27 mouse cellular contexts compared by ENCODE assay signal in genomic region chr5:128568970-128569369, GRCm38 (mm10). TPM values are rescaled to one million over a fixed set of nuclear protein-coding genes. Genes with fewer than 3 reads are reported as not detected.
A peak's percentile ranks its signal among the peaks of the same experiment; 100 is the strongest.
DNase-seq lines count a peak whose midpoint lies in the region; ATAC-seq and TF ChIP-seq lines count a peak whose summit lies in the region.
"Had no signal": no experiment of that assay in that cellular context is flagged by ENCODE, and none has a peak within 500 bp of the region (broad histone marks: within the 10 kb centered on the region; RNA-seq: fewer than 3 reads in every experiment).

No protein-coding gene starts in this region.

- intact Hi-C loops in left cerebral cortex, adult 2 months (cut with DNase I): no loop called here

- peak overlapping the region; percentile 40 for H3K27ac ChIP-seq in hindbrain, embryonic 10.5 days
- H3K27ac ChIP-seq in hindbrain, embryonic 13.5 days: no peak overlapping the region
- no peak overlapping the region for H3K27ac ChIP-seq in left cerebral cortex, adult 2 months
- H3K27ac ChIP-seq: heart, embryonic 15.5 days; hindbrain, embryonic 15.5 days had no signal

- no peak for ATAC-seq in hindbrain, embryonic 13.5 days (ENCODE audit: low FRiP score)
- ATAC-seq: activated CD4-positive, CD25-positive, alpha-beta regulatory T cell, adult 4 months; forebrain, embryonic 14.5 days; forebrain, postnatal 0 days; intestine, postnatal 0 days; Patski had no signal

- DNase-seq in hindbrain, embryonic 10.5 days (ENCODE audit: low spot score): no peak
- peak; percentile 51 for DNase-seq in R1 (ENCODE audit: low read depth, low spot score)
- DNase-seq in ovary, postnatal 14 days (ENCODE audit: low spot score): no peak
- DNase-seq in left cerebral cortex, adult 2 months (ENCODE audit: extremely low spot score in 1 of 2, low spot score in 2 of 2): no peak
- DNase-seq: adrenal gland, adult 8-10 months; adrenal gland, postnatal 25 days; cerebellum, adult 11-12 months; cerebellum, adult 8-10 months; cerebellum, postnatal 10 days; cerebellum, postnatal 36 days; embryo, embryonic 11 days; forebrain, postnatal 0 days; gastrocnemius, postnatal 25 days; heart, adult 18-20 months; heart, postnatal 10 days; heart, postnatal 36 days had no signal

- peaks cover 8% of the 10 kb centered on the region for H3K27me3 ChIP-seq in hindbrain, embryonic 10.5 days (ENCODE audit: insufficient read depth, poor library complexity, severe bottlenecking)
- no peaks in the 10 kb centered on the region for H3K27me3 ChIP-seq in hindbrain, embryonic 13.5 days
- H3K27me3 ChIP-seq in E14TG2a.4 (ENCODE audit: insufficient read depth, low read length): peaks cover 11% of the 10 kb centered on the region; the same call in 1 of the 2 replicates
- H3K27me3 ChIP-seq: heart, embryonic 12.5 days; heart, embryonic 15.5 days; hindbrain, embryonic 15.5 days; Patski had no signal

- TF ChIP-seq CTCF in E14TG2a.4 (conservative IDR thresholded peaks at IDR 0.05; ENCODE audit: low read length): no peak
- TF ChIP-seq CTCF in left cerebral cortex, adult 2 months (IDR thresholded peaks at IDR 0.05): no peak

- H3K9ac ChIP-seq in hindbrain, embryonic 13.5 days: no peak overlapping the region
- H3K9ac ChIP-seq: forebrain, postnatal 0 days; heart, embryonic 12.5 days; heart, embryonic 15.5 days; hindbrain, embryonic 15.5 days had no signal

- H3K4me1 ChIP-seq in hindbrain, embryonic 10.5 days (replicated peaks): peaks cover 44% of the 10 kb centered on the region
- peaks cover 12% of the 10 kb centered on the region for H3K4me1 ChIP-seq in hindbrain, embryonic 13.5 days (replicated peaks)
- peaks cover 33% of the 10 kb centered on the region for H3K4me1 ChIP-seq in E14TG2a.4 (replicated peaks; ENCODE audit: low read depth, low read length)
- H3K4me1 ChIP-seq: heart, embryonic 12.5 days; heart, embryonic 15.5 days; hindbrain, embryonic 15.5 days had no signal

- 23% methylated on average over 5 of the region's 5 CpGs for WGBS in hindbrain, embryonic 10.5 days
- 13% methylated on average over 5 of the region's 5 CpGs for WGBS in hindbrain, embryonic 13.5 days

- no peak overlapping the region for H3K4me3 ChIP-seq in hindbrain, embryonic 10.5 days
- H3K4me3 ChIP-seq in hindbrain, embryonic 13.5 days: no peak overlapping the region
- 0 out of 2 replicates have a peak overlapping the region, but pooled peaks have one; percentile 4 for H3K4me3 ChIP-seq in E14TG2a.4 (replicated peaks; ENCODE audit: low read length)
- no peak overlapping the region for H3K4me3 ChIP-seq in left cerebral cortex, adult 2 months
- H3K4me3 ChIP-seq: heart, embryonic 12.5 days; heart, embryonic 15.5 days; hindbrain, embryonic 15.5 days had no signal

- no peaks in the 10 kb centered on the region for H3K9me3 ChIP-seq in hindbrain, embryonic 10.5 days
- no peaks in the 10 kb centered on the region for H3K9me3 ChIP-seq in hindbrain, embryonic 13.5 days
- H3K9me3 ChIP-seq in E14TG2a.4 (ENCODE audit: low read length): no peaks in the 10 kb centered on the region
- H3K9me3 ChIP-seq: heart, embryonic 15.5 days; hindbrain, embryonic 15.5 days had no signal

- H3K4me2 ChIP-seq in hindbrain, embryonic 13.5 days: no peak overlapping the region
- H3K4me2 ChIP-seq: heart, embryonic 12.5 days; heart, embryonic 15.5 days; hindbrain, embryonic 15.5 days had no signal

- no peaks in the 10 kb centered on the region for H3K36me3 ChIP-seq in hindbrain, embryonic 10.5 days
- H3K36me3 ChIP-seq in hindbrain, embryonic 13.5 days: no peaks in the 10 kb centered on the region
- H3K36me3 ChIP-seq in E14TG2a.4 (ENCODE audit: insufficient read depth, low read length): no peaks in the 10 kb centered on the region
- H3K36me3 ChIP-seq: G1E; heart, embryonic 12.5 days; heart, embryonic 15.5 days; hindbrain, embryonic 15.5 days had no signal

RNA-seq across cellular contexts. Expression of gene Fzd10, which starts 31.7 kb away (rescaled TPM):
- 16.0 and 22.3 TPM in 2 replicates for polyA plus RNA-seq in hindbrain, embryonic 10.5 days (2016; fragmentation: Nextera tagmentation; extraction: Ambion mirVana)
- polyA plus RNA-seq in hindbrain, embryonic 13.5 days (2015; fragmentation: Nextera tagmentation; extraction: Ambion mirVana): 6.1 and 8.1 TPM in 2 replicates
- total RNA-seq in left cerebral cortex, adult 2 months (2021): 1 to 10 TPM; 1.9 to 3.0 TPM
- polyA plus RNA-seq: activated CD4-positive, CD25-positive, alpha-beta regulatory T cell, adult 4 months; C2C12; G1E; Patski had no signal
